22 mouse cellular contexts compared by ENCODE assay signal in the genomic region with DNA sequence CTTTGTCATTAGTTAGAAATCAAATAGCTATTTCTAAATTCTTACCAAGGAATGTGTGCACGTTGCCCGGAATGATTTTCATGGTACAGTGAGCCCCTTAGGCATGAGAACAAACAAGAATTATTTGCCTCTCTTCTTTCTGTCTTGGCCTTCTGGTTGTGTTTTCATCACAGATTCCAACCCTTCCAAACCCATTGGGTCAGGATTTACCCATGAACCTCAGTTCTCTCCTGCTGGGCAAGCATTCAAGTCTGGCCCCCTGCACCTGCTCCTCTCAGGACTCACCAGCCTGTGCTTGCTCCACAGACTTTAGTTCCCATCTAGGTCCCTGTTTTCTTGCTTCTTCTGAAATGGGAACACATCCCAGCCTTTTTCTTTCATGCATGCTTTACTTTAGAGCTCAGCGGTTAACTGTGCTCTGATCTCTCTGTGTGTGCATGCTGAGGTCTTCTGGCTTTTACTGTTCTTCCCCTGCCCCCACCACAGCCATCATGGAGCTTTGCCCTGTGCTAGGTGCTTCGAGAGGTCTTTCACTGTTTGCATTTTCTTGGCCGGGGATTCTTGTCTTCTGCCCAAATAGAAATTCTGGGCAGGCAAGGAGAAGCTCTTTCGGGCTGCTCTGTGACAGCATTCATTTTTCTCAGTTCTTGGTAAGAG. TPM values are rescaled to one million over a fixed set of nuclear protein-coding genes. Genes with fewer than 3 reads are reported as not detected.
A peak's percentile ranks its signal among the peaks of the same experiment; 100 is the strongest.
DNase-seq lines count a peak whose midpoint lies in the region; ATAC-seq and TF ChIP-seq lines count a peak whose summit lies in the region.
"Had no signal": no experiment of that assay in that cellular context is flagged by ENCODE, and none has a peak within 500 bp of the region (broad histone marks: within the 10 kb centered on the region; RNA-seq: fewer than 3 reads in every experiment).

No protein-coding gene starts in this region.

- no peak overlapping the region for H3K4me3 ChIP-seq in forebrain, embryonic 14.5 days (ENCODE audit: low read depth, low read length)
- no peak overlapping the region for H3K4me3 ChIP-seq in forebrain, embryonic 12.5 days (replicated peaks)
- no peak overlapping the region for H3K4me3 ChIP-seq in heart, adult 2 months
- no peak overlapping the region for H3K4me3 ChIP-seq in layer of hippocampus, adult 2 months
- H3K4me3 ChIP-seq in embryonic facial prominence, embryonic 15.5 days (replicated peaks): no peak overlapping the region
- H3K4me3 ChIP-seq: heart, embryonic 15.5 days; limb, embryonic 13.5 days; liver, embryonic 12.5 days; midbrain, embryonic 10.5 days had no signal

- intact Hi-C loops in heart, adult 2 months (cut with DNase I): no loop called here

- H3K4me2 ChIP-seq in forebrain, embryonic 14.5 days (ENCODE audit: low read length): no peak overlapping the region
- H3K4me2 ChIP-seq in forebrain, embryonic 12.5 days: no peak overlapping the region
- H3K4me2 ChIP-seq in embryonic facial prominence, embryonic 15.5 days (replicated peaks): no peak overlapping the region
- H3K4me2 ChIP-seq: heart, embryonic 15.5 days; limb, embryonic 13.5 days; liver, embryonic 12.5 days had no signal

- no peak overlapping the region for H3K9ac ChIP-seq in forebrain, embryonic 14.5 days (ENCODE audit: low read length)
- H3K9ac ChIP-seq in forebrain, embryonic 12.5 days: no peak overlapping the region
- H3K9ac ChIP-seq in heart, adult 2 months (ENCODE audit: low read depth, low read length): no peak overlapping the region
- no peak overlapping the region for H3K9ac ChIP-seq in embryonic facial prominence, embryonic 15.5 days
- H3K9ac ChIP-seq: heart, embryonic 15.5 days; limb, embryonic 13.5 days; liver, embryonic 12.5 days had no signal

- no peak for TF ChIP-seq POLR2A in heart, adult 2 months (IDR thresholded peaks at IDR 0.05; ENCODE audit: insufficient read depth, low read depth, low read length)

- no peaks in the 10 kb centered on the region for H3K36me3 ChIP-seq in forebrain, embryonic 14.5 days (ENCODE audit: control insufficient read depth, insufficient read depth, low read length)
- H3K36me3 ChIP-seq in forebrain, embryonic 12.5 days (replicated peaks): no peaks in the 10 kb centered on the region
- H3K36me3 ChIP-seq in heart, adult 2 months (ENCODE audit: control insufficient read depth, insufficient read depth, low read length): peaks cover 6% of the 10 kb centered on the region
- no peaks in the 10 kb centered on the region for H3K36me3 ChIP-seq in embryonic facial prominence, embryonic 15.5 days
- H3K36me3 ChIP-seq: heart, embryonic 15.5 days; liver, embryonic 12.5 days; midbrain, embryonic 10.5 days had no signal

- no peaks in the 10 kb centered on the region for H3K9me3 ChIP-seq in forebrain, embryonic 14.5 days (replicated peaks; ENCODE audit: control insufficient read depth, low read length)
- H3K9me3 ChIP-seq in forebrain, embryonic 12.5 days: no peaks in the 10 kb centered on the region
- H3K9me3 ChIP-seq in embryonic facial prominence, embryonic 15.5 days (replicated peaks): no peaks in the 10 kb centered on the region
- H3K9me3 ChIP-seq: heart, embryonic 15.5 days; limb, embryonic 13.5 days; liver, embryonic 12.5 days; midbrain, embryonic 10.5 days had no signal

- 0 out of 2 replicates have a peak, but pooled peaks cover 5% of the 10 kb centered on the region for H3K4me1 ChIP-seq in forebrain, embryonic 14.5 days (ENCODE audit: control insufficient read depth, insufficient read depth, low read length)
- H3K4me1 ChIP-seq in forebrain, embryonic 12.5 days: peaks cover 12% of the 10 kb centered on the region
- peaks cover 2% of the 10 kb centered on the region for H3K4me1 ChIP-seq in heart, adult 2 months (ENCODE audit: control insufficient read depth, insufficient read depth, low read length)
- peaks cover 17% of the 10 kb centered on the region; the same call in 1 of the 2 replicates for H3K4me1 ChIP-seq in embryonic facial prominence, embryonic 15.5 days

- H3K27me3 ChIP-seq in forebrain, embryonic 14.5 days (replicated peaks; ENCODE audit: control insufficient read depth, insufficient read depth, low read length): no peaks in the 10 kb centered on the region
- no peaks in the 10 kb centered on the region for H3K27me3 ChIP-seq in forebrain, embryonic 12.5 days
- H3K27me3 ChIP-seq in heart, adult 2 months (ENCODE audit: control insufficient read depth, insufficient read depth, low read length): no peaks in the 10 kb centered on the region
- no peaks in the 10 kb centered on the region for H3K27me3 ChIP-seq in embryonic facial prominence, embryonic 15.5 days
- H3K27me3 ChIP-seq: heart, embryonic 15.5 days; limb, embryonic 13.5 days; liver, embryonic 12.5 days had no signal

- DNase-seq in forebrain, embryonic 14.5 days (ENCODE audit: low spot score): peak; percentile 22
- peak; percentile 57 for DNase-seq in heart, adult 11 months
- DNase-seq in heart, adult 2 months: no peak
- no peak for DNase-seq in layer of hippocampus, adult 2 months (ENCODE audit: low spot score in 2 of 2)
- no peak for DNase-seq in layer of hippocampus, postnatal 14 days (ENCODE audit: low spot score in 2 of 2)
- no peak for DNase-seq in c-Kit-positive CD71-positive TER-119-positive erythroid progenitor cells, embryonic 14.5 days (ENCODE audit: low spot score)
- DNase-seq: adrenal gland, adult 8-10 months; cerebellum, adult 9-10 months; gastrocnemius, postnatal 36 days; heart, postnatal 36 days; kidney, adult 11 months; kidney, postnatal 10 days; layer of hippocampus, postnatal 36 days; lung, adult 18-20 months; thymus, adult 2 months had no signal

- no peak for TF ChIP-seq CTCF in heart, adult 2 months (IDR thresholded peaks at IDR 0.05)
- TF ChIP-seq CTCF in layer of hippocampus, adult 2 months (conservative IDR thresholded peaks at IDR 0.05): no peak

- no peaks in the 10 kb centered on the region for H3K79me2 ChIP-seq in heart, adult 2 months (replicated peaks; ENCODE audit: control insufficient read depth, insufficient read depth, low read length)

- H3K27ac ChIP-seq in forebrain, embryonic 14.5 days (ENCODE audit: low read depth, low read length): no peak overlapping the region
- no peak overlapping the region for H3K27ac ChIP-seq in forebrain, embryonic 12.5 days
- no peak overlapping the region for H3K27ac ChIP-seq in heart, adult 2 months
- 0 out of 2 replicates have a peak overlapping the region, but pooled peaks have one; percentile 4 for H3K27ac ChIP-seq in layer of hippocampus, adult 2 months
- H3K27ac ChIP-seq in embryonic facial prominence, embryonic 15.5 days (replicated peaks): peak overlapping the region; percentile 18; the same call in 1 of the 2 replicates
- H3K27ac ChIP-seq: heart, embryonic 15.5 days; limb, embryonic 13.5 days; liver, embryonic 12.5 days; midbrain, embryonic 10.5 days had no signal

- TF ChIP-seq EP300 in heart, adult 2 months (IDR thresholded peaks at IDR 0.05; ENCODE audit: insufficient read depth, low read depth, low read length): no peak

- WGBS in forebrain, embryonic 14.5 days: 70% methylated on average over 6 of the region's 6 CpGs
- 88% methylated on average over 6 of the region's 6 CpGs for WGBS in forebrain, embryonic 12.5 days
- WGBS in heart, adult 2 months: 93% methylated on average over 6 of the region's 6 CpGs
- WGBS in embryonic facial prominence, embryonic 15.5 days: 74% methylated on average over 6 of the region's 6 CpGs

- ATAC-seq in forebrain, embryonic 14.5 days: no peak
- ATAC-seq in forebrain, embryonic 12.5 days (ENCODE audit: low FRiP score): no peak
- no peak for ATAC-seq in embryonic facial prominence, embryonic 15.5 days (ENCODE audit: insufficient number of reproducible peaks, low FRiP score, low TSS enrichment, low read depth)
- ATAC-seq: activated CD4-positive, CD25-positive, alpha-beta regulatory T cell, adult 4 months; liver, embryonic 12.5 days had no signal

RNA-seq across cellular contexts. Expression of a gene that starts 44.8 kb away (rescaled TPM):
- polyA plus RNA-seq in forebrain, embryonic 14.5 days (2014; fragmentation: Nextera tagmentation; extraction: Ambion mirVana): 40.9 and 46.6 TPM in 2 replicates
- 30.1 and 31.5 TPM in 2 replicates for polyA plus RNA-seq in forebrain, embryonic 12.5 days (2016; fragmentation: Nextera tagmentation; extraction: Ambion mirVana)
- 10 to 100 TPM in 1 of 2 experiments, 1 to 10 TPM in 1; 9.1 to 10.4 TPM for total RNA-seq in heart, adult 2 months (2021)
- polyA plus RNA-seq in heart, adult 2 months (2012; rRNA removed): 12.5 and 19.9 TPM in 2 replicates
- 10 to 100 TPM in 1 of 2 experiments, 1 to 10 TPM in 1; 9.8 to 13.6 TPM for total RNA-seq in layer of hippocampus, adult 2 months (2021)
- 10 to 100 TPM; 18.6 to 21.7 TPM for total RNA-seq in layer of hippocampus, postnatal 14 days (2021)
- 40.0 and 42.9 TPM in 2 replicates for polyA plus RNA-seq in embryonic facial prominence, embryonic 15.5 days (2015; fragmentation: Nextera tagmentation; extraction: Ambion mirVana)

RNA-seq across cellular contexts. Expression of a gene that starts 53.5 kb away (rescaled TPM):
- polyA plus RNA-seq in forebrain, embryonic 14.5 days (2014; fragmentation: Nextera tagmentation; extraction: Ambion mirVana): 2.5 and 3.8 TPM in 2 replicates
- 2.6 and 3.2 TPM in 2 replicates for polyA plus RNA-seq in forebrain, embryonic 12.5 days (2016; fragmentation: Nextera tagmentation; extraction: Ambion mirVana)
- 1 to 10 TPM in 1 of 2 experiments, under 1 TPM in 1; 0.99 to 2.9 TPM for total RNA-seq in heart, adult 2 months (2021)
- 0.68 and 2.0 TPM in 2 replicates for polyA plus RNA-seq in heart, adult 2 months (2012; rRNA removed)
- total RNA-seq in layer of hippocampus, adult 2 months (2021): 10 to 100 TPM; 30.6 to 31.1 TPM
- total RNA-seq in layer of hippocampus, postnatal 14 days (2021): 10 to 100 TPM; 25.4 to 28.3 TPM
- 1.2 and 1.3 TPM in 2 replicates for polyA plus RNA-seq in embryonic facial prominence, embryonic 15.5 days (2015; fragmentation: Nextera tagmentation; extraction: Ambion mirVana)

Comparison
In these comparisons a context has a peak if more than half of its experiments do, and no peak if none do; other contexts are left out.
1. DNase-seq: peak in forebrain, embryonic 14.5 days (single experiment) and heart, adult 11 months (single experiment); none in heart, adult 2 months (0 of 2), layer of hippocampus, adult 2 months (0 of 2), layer of hippocampus, postnatal 14 days (0 of 2) and c-Kit-positive CD71-positive TER-119-positive erythroid progenitor cells, embryonic 14.5 days (single experiment).
2. H3K27ac ChIP-seq: peak in layer of hippocampus, adult 2 months (single experiment) and embryonic facial prominence, embryonic 15.5 days (single experiment); none in forebrain, embryonic 14.5 days (single experiment), forebrain, embryonic 12.5 days (single experiment) and heart, adult 2 months (single experiment).